7 mouse cellular contexts compared by ENCODE assay signal in genomic region chr1:89576985-89577384, GRCm38 (mm10).
DNase-seq lines count a peak whose midpoint lies in the region; ATAC-seq and TF ChIP-seq lines count a peak whose summit lies in the region.

No protein-coding gene starts in this region.

- peak; percentile 50 for DNase-seq in adrenal gland, postnatal 14 days
- DNase-seq in cerebellum, adult 8-10 months: peak; percentile 69
- peak; percentile 74 for DNase-seq in forelimb bud, embryonic 11.5 days (ENCODE audit: low read depth, low spot score)
- peak; percentile 75 for DNase-seq in hindbrain, embryonic 10.5 days (ENCODE audit: low spot score)
- peak; percentile 35 to 41 for DNase-seq in layer of hippocampus, postnatal 25 days (ENCODE audit: extremely low spot score in 1 of 2, low spot score in 1 of 2)
- DNase-seq in stomach, postnatal 0 days (ENCODE audit: low spot score): peak; percentile 45

- peak overlapping the region; percentile 43 for H3K4me3 ChIP-seq in hindbrain, embryonic 10.5 days
- peak overlapping the region; percentile 28 for H3K4me3 ChIP-seq in midbrain, embryonic 12.5 days
- no peak overlapping the region for H3K4me3 ChIP-seq in stomach, postnatal 0 days (ENCODE audit: low read depth, low read length)

- peak overlapping the region; percentile 93 for H3K27ac ChIP-seq in hindbrain, embryonic 10.5 days
- peak overlapping the region; percentile 99 for H3K27ac ChIP-seq in midbrain, embryonic 12.5 days (replicated peaks)
- H3K27ac ChIP-seq in stomach, postnatal 0 days (replicated peaks): peak overlapping the region; percentile 75

- H3K9ac ChIP-seq in midbrain, embryonic 12.5 days (replicated peaks): peak overlapping the region; percentile 52
- no peak overlapping the region for H3K9ac ChIP-seq in stomach, postnatal 0 days (ENCODE audit: low read length)

- H3K36me3 ChIP-seq in hindbrain, embryonic 10.5 days: no peaks in the 10 kb centered on the region
- H3K36me3 ChIP-seq in midbrain, embryonic 12.5 days: no peaks in the 10 kb centered on the region
- H3K36me3 ChIP-seq in stomach, postnatal 0 days (ENCODE audit: control insufficient read depth, insufficient read depth, low read length): no peaks in the 10 kb centered on the region

- peak; percentile 61 for ATAC-seq in midbrain, embryonic 12.5 days (ENCODE audit: low FRiP score, low read depth)
- ATAC-seq in stomach, postnatal 0 days (ENCODE audit: low FRiP score, low TSS enrichment): peak; percentile 65; the same call in 1 of the 2 replicates

- H3K9me3 ChIP-seq in hindbrain, embryonic 10.5 days: no peaks in the 10 kb centered on the region
- H3K9me3 ChIP-seq in midbrain, embryonic 12.5 days: no peaks in the 10 kb centered on the region
- no peaks in the 10 kb centered on the region for H3K9me3 ChIP-seq in stomach, postnatal 0 days (ENCODE audit: control insufficient read depth, low read length)

- H3K4me2 ChIP-seq in midbrain, embryonic 12.5 days (replicated peaks): peak overlapping the region; percentile 55
- peak overlapping the region; percentile 44 for H3K4me2 ChIP-seq in stomach, postnatal 0 days (replicated peaks; ENCODE audit: low read depth)

- 11% methylated on average over 4 of the region's 4 CpGs for WGBS in hindbrain, embryonic 10.5 days
- WGBS in midbrain, embryonic 12.5 days: 10% methylated on average over 4 of the region's 4 CpGs
- WGBS in stomach, postnatal 0 days: 19% methylated on average over 4 of the region's 4 CpGs

- TF ChIP-seq CTCF in stomach, postnatal 0 days (IDR thresholded peaks at IDR 0.05; ENCODE audit: low read depth): 0 out of 2 replicates have a peak, but pooled peaks have one; percentile 17

- peaks cover 9% of the 10 kb centered on the region for H3K27me3 ChIP-seq in hindbrain, embryonic 10.5 days (ENCODE audit: insufficient read depth, poor library complexity, severe bottlenecking)
- H3K27me3 ChIP-seq in midbrain, embryonic 12.5 days: peaks cover 8% of the 10 kb centered on the region; the same call in 1 of the 2 replicates
- H3K27me3 ChIP-seq in stomach, postnatal 0 days (ENCODE audit: control insufficient read depth, insufficient read depth, low read length): no peaks in the 10 kb centered on the region

- peaks cover 85% of the 10 kb centered on the region for H3K4me1 ChIP-seq in hindbrain, embryonic 10.5 days (replicated peaks)
- H3K4me1 ChIP-seq in midbrain, embryonic 12.5 days: peaks cover 61% of the 10 kb centered on the region
- H3K4me1 ChIP-seq in stomach, postnatal 0 days (replicated peaks; ENCODE audit: control insufficient read depth, insufficient read depth): peaks cover 3% of the 10 kb centered on the region

- TF ChIP-seq EP300 in stomach, postnatal 0 days (optimal IDR thresholded peaks at IDR 0.05): no peak
